ENCODE assay signal across 23 mouse cellular contexts in the genomic region with DNA sequence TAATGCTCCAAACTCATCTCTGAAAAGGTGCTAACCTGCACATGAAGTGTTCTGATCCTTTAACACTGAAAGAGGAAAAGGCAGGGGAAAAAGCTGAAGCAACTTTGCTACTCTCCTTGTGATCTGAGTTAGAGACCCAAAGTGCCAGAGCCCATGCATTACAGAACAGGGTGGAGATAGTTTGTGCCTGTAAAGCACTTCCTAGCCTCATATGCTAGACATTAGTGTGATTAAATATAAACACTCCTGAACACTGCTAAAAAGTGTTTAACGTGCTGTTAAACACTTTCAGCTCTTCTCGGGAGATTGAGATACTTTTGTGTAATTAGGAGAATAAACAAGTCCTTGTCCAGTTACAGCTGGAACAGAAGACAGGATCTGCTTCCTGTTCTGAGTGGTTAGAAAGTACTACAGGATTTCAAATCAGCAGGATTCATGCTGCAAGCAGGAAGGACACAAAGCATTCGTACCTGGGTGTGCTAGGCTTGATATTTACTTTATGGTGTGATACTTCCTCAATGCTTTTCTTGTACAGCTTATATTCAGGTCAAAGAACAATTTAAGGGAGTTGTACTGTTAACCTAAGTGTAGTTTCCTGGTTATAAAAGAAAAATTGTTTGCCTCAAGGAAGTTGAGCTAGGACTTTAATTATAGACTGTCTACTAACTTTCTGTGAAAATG. TPM values are rescaled to one million over a fixed set of nuclear protein-coding genes. Genes with fewer than 3 reads are reported as not detected.
DNase-seq lines count a peak whose midpoint lies in the region; ATAC-seq lines count a peak whose summit lies in the region.
"Had no signal": no experiment of that assay in that cellular context is flagged by ENCODE, and none has a peak within 500 bp of the region (broad histone marks: within the 10 kb centered on the region; RNA-seq: fewer than 3 reads in every experiment).

No protein-coding gene starts in this region.

- H3K9me3 ChIP-seq in heart, embryonic 16.5 days (replicated peaks; ENCODE audit: control insufficient read depth, low read length): no peaks in the 10 kb centered on the region
- H3K9me3 ChIP-seq in lung, embryonic 15.5 days: no peaks in the 10 kb centered on the region
- no peaks in the 10 kb centered on the region for H3K9me3 ChIP-seq in intestine, embryonic 16.5 days (ENCODE audit: control insufficient read depth, low read length)
- no peaks in the 10 kb centered on the region for H3K9me3 ChIP-seq in stomach, embryonic 16.5 days (replicated peaks; ENCODE audit: control insufficient read depth, low read length)
- H3K9me3 ChIP-seq: limb, embryonic 13.5 days; liver, embryonic 13.5 days; megakaryocyte, embryonic 14.5 days; midbrain, embryonic 13.5 days had no signal

- no peak overlapping the region for H3K9ac ChIP-seq in heart, embryonic 16.5 days (ENCODE audit: low read length)
- no peak overlapping the region for H3K9ac ChIP-seq in lung, embryonic 15.5 days
- no peak overlapping the region for H3K9ac ChIP-seq in intestine, embryonic 16.5 days (ENCODE audit: low read depth, low read length)
- no peak overlapping the region for H3K9ac ChIP-seq in stomach, embryonic 16.5 days (ENCODE audit: low read length)
- H3K9ac ChIP-seq: limb, embryonic 13.5 days; liver, embryonic 13.5 days; midbrain, embryonic 13.5 days had no signal

- 46% methylated on average over 3 of the region's 3 CpGs for WGBS in heart, embryonic 16.5 days
- WGBS in lung, embryonic 15.5 days: 19% methylated on average over 3 of the region's 3 CpGs
- WGBS in intestine, embryonic 16.5 days: 9% methylated on average over 3 of the region's 3 CpGs
- 7% methylated on average over 3 of the region's 3 CpGs for WGBS in stomach, embryonic 16.5 days

- DNase-seq in heart, postnatal 36 days: no peak
- DNase-seq in lung, postnatal 25 days (ENCODE audit: low spot score): no peak
- DNase-seq in adrenal gland, adult (ENCODE audit: inconsistent age in 2 of 2, low spot score in 1 of 2): no peak
- DNase-seq in adrenal gland, postnatal 10 days: no peak
- DNase-seq: adrenal gland, postnatal 14 days; cerebellum, adult 2 months; cerebellum, postnatal 25 days; gastrocnemius, adult 2 months; kidney, adult 18-20 months; kidney, postnatal 10 days; layer of hippocampus, postnatal 36 days; liver, embryonic 13.5 days; lung, postnatal 14 days; thymus, postnatal 36 days had no signal

- H3K4me2 ChIP-seq in heart, embryonic 16.5 days (ENCODE audit: low read depth, low read length): no peak overlapping the region
- H3K4me2 ChIP-seq in lung, embryonic 15.5 days: no peak overlapping the region
- H3K4me2 ChIP-seq in intestine, embryonic 16.5 days (ENCODE audit: low read depth, low read length): no peak overlapping the region
- 0 out of 2 replicates have a peak overlapping the region, but pooled peaks have one; percentile 6 for H3K4me2 ChIP-seq in stomach, embryonic 16.5 days (ENCODE audit: low read depth, low read length)
- H3K4me2 ChIP-seq: limb, embryonic 13.5 days; liver, embryonic 13.5 days; midbrain, embryonic 13.5 days had no signal

- H3K36me3 ChIP-seq in heart, embryonic 16.5 days (ENCODE audit: control insufficient read depth, insufficient read depth): peaks cover 6% of the 10 kb centered on the region
- H3K36me3 ChIP-seq in lung, embryonic 15.5 days: peaks cover 21% of the 10 kb centered on the region
- H3K36me3 ChIP-seq in intestine, embryonic 16.5 days (ENCODE audit: control insufficient read depth, insufficient read depth, low read length): no peaks in the 10 kb centered on the region
- H3K36me3 ChIP-seq in stomach, embryonic 16.5 days (ENCODE audit: control insufficient read depth, insufficient read depth, low read length): 0 out of 2 replicates have a peak, but pooled peaks cover 11% of the 10 kb centered on the region

- no peak for ATAC-seq in heart, embryonic 16.5 days (replicated peaks; ENCODE audit: extremely low read depth, insufficient read depth, low FRiP score)
- no peak for ATAC-seq in lung, embryonic 15.5 days (ENCODE audit: borderline replicate concordance, extremely low read depth, low FRiP score, low TSS enrichment)
- ATAC-seq in intestine, embryonic 16.5 days: peak; percentile 97
- peak; percentile 89; the same call in 1 of the 2 replicates for ATAC-seq in stomach, embryonic 16.5 days (ENCODE audit: insufficient read depth, low FRiP score)
- ATAC-seq: forebrain, embryonic 14.5 days; hindbrain, embryonic 16.5 days; midbrain, embryonic 13.5 days had no signal

- 0 out of 2 replicates have a peak overlapping the region, but pooled peaks have one; percentile 6 for H3K27ac ChIP-seq in heart, embryonic 16.5 days (ENCODE audit: low read length)
- H3K27ac ChIP-seq in lung, embryonic 15.5 days: 0 out of 2 replicates have a peak overlapping the region, but pooled peaks have one; percentile 37
- peak overlapping the region; percentile 83 for H3K27ac ChIP-seq in intestine, embryonic 16.5 days (ENCODE audit: low read length)
- H3K27ac ChIP-seq in stomach, embryonic 16.5 days (ENCODE audit: low read length): peak overlapping the region; percentile 94
- H3K27ac ChIP-seq: gastrocnemius, adult 2 months; limb, embryonic 13.5 days; liver, embryonic 13.5 days; midbrain, embryonic 13.5 days had no signal

- intact Hi-C loops in heart, postnatal 36 days (cut with DNase I): no loop called here

- no peaks in the 10 kb centered on the region for H3K4me1 ChIP-seq in heart, embryonic 16.5 days (ENCODE audit: control insufficient read depth, insufficient read depth, low read length)
- H3K4me1 ChIP-seq in lung, embryonic 15.5 days: no peaks in the 10 kb centered on the region
- H3K4me1 ChIP-seq in intestine, embryonic 16.5 days (ENCODE audit: control insufficient read depth, insufficient read depth, low read length): peaks cover 5% of the 10 kb centered on the region; the same call in 1 of the 2 replicates
- H3K4me1 ChIP-seq in stomach, embryonic 16.5 days (ENCODE audit: control insufficient read depth, insufficient read depth, low read length): peaks cover 6% of the 10 kb centered on the region
- H3K4me1 ChIP-seq: limb, embryonic 13.5 days; liver, embryonic 13.5 days; midbrain, embryonic 13.5 days had no signal

- H3K27me3 ChIP-seq in heart, embryonic 16.5 days (ENCODE audit: control insufficient read depth, insufficient read depth, low read length): no peaks in the 10 kb centered on the region
- H3K27me3 ChIP-seq in lung, embryonic 15.5 days: no peaks in the 10 kb centered on the region
- H3K27me3 ChIP-seq in intestine, embryonic 16.5 days (replicated peaks; ENCODE audit: control insufficient read depth, insufficient read depth, low read length): no peaks in the 10 kb centered on the region
- no peaks in the 10 kb centered on the region for H3K27me3 ChIP-seq in stomach, embryonic 16.5 days (ENCODE audit: control insufficient read depth, insufficient read depth, low read length)
- H3K27me3 ChIP-seq: limb, embryonic 13.5 days; liver, embryonic 13.5 days; megakaryocyte, embryonic 14.5 days; midbrain, embryonic 13.5 days had no signal

- H3K4me3 ChIP-seq in heart, embryonic 16.5 days (ENCODE audit: low read length): no peak overlapping the region
- H3K4me3 ChIP-seq in lung, embryonic 15.5 days: no peak overlapping the region
- H3K4me3 ChIP-seq in intestine, embryonic 16.5 days (ENCODE audit: low read length): no peak overlapping the region
- no peak overlapping the region for H3K4me3 ChIP-seq in stomach, embryonic 16.5 days (replicated peaks; ENCODE audit: low read length)
- H3K4me3 ChIP-seq: gastrocnemius, adult 2 months; limb, embryonic 13.5 days; liver, embryonic 13.5 days; megakaryocyte, embryonic 14.5 days; midbrain, embryonic 13.5 days had no signal

RNA-seq across cellular contexts. Expression of a gene that starts 19.7 kb away (rescaled TPM):
- polyA plus RNA-seq in heart, embryonic 16.5 days (2015; fragmentation: Nextera tagmentation; extraction: Ambion mirVana): 58.1 and 65.8 TPM in 2 replicates
- 10 to 100 TPM; 82.7 to 86.9 TPM for total RNA-seq in heart, postnatal 36 days (2021)
- polyA plus RNA-seq in lung, embryonic 15.5 days (2015; fragmentation: Nextera tagmentation; extraction: Ambion mirVana): 81.9 and 82.5 TPM in 2 replicates
- 91.6 and 102 TPM in 2 replicates for polyA plus RNA-seq in intestine, embryonic 16.5 days (2015; fragmentation: Nextera tagmentation; extraction: Ambion mirVana)
- 115 and 122 TPM in 2 replicates for polyA plus RNA-seq in stomach, embryonic 16.5 days (2015; fragmentation: Nextera tagmentation; extraction: Ambion mirVana)
- 10 to 100 TPM; 75.6 to 76.5 TPM for total RNA-seq in adrenal gland, postnatal 10 days (2021)

RNA-seq across cellular contexts. Expression of a gene that starts 19.7 kb away (rescaled TPM):
- 1.7 and 2.3 TPM in 2 replicates for polyA plus RNA-seq in heart, embryonic 16.5 days (2015; fragmentation: Nextera tagmentation; extraction: Ambion mirVana)
- 1 to 10 TPM in 1 of 2 experiments, under 1 TPM in 1; 0.76 to 1.4 TPM for total RNA-seq in heart, postnatal 36 days (2021)
- polyA plus RNA-seq in lung, embryonic 15.5 days (2015; fragmentation: Nextera tagmentation; extraction: Ambion mirVana): 8.4 and 9.2 TPM in 2 replicates
- polyA plus RNA-seq in intestine, embryonic 16.5 days (2015; fragmentation: Nextera tagmentation; extraction: Ambion mirVana): 17.3 and 20.3 TPM in 2 replicates
- 11.1 and 13.2 TPM in 2 replicates for polyA plus RNA-seq in stomach, embryonic 16.5 days (2015; fragmentation: Nextera tagmentation; extraction: Ambion mirVana)
- total RNA-seq in adrenal gland, postnatal 10 days (2021): 1 to 10 TPM; 6.6 to 8.1 TPM

Comparison
In these comparisons a context has a peak if more than half of its experiments do, and no peak if none do; other contexts are left out.
1. ATAC-seq: peak in intestine, embryonic 16.5 days (single experiment) and stomach, embryonic 16.5 days (single experiment); none in heart, embryonic 16.5 days (single experiment) and lung, embryonic 15.5 days (single experiment).
2. H3K27ac ChIP-seq: peak in every context shown above with its lines; median percentile 94 in stomach, embryonic 16.5 days; 83 in intestine, embryonic 16.5 days; 37 in lung, embryonic 15.5 days; 6 in heart, embryonic 16.5 days.